Mouse (Mus musculus): Measurements from ENCODE around the gene Ccdc148.

Gene Ccdc148

DNA sequence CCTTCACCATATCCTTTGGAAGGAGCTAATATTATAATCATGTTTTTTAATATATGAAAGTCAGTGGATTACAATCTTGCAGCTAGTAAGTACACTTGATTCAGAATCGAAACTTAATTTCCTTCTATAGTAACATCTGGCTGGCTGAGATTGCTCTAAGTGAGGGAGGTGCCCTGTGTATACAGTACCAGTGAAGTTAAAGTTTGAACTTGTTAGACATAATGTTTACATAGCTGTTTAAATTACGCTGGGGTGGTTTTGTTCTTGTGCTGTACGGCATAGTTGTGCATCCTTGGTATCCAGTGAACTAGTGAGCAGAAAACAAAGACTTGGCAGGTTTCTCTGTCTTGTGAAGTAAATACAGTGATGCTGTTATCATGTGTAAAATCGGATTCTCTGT, 18.5 kb upstream of the Ccdc148 start:
- DNase-seq (ENCODE audit: low spot score in 2 of 2), result no peak

DNA sequence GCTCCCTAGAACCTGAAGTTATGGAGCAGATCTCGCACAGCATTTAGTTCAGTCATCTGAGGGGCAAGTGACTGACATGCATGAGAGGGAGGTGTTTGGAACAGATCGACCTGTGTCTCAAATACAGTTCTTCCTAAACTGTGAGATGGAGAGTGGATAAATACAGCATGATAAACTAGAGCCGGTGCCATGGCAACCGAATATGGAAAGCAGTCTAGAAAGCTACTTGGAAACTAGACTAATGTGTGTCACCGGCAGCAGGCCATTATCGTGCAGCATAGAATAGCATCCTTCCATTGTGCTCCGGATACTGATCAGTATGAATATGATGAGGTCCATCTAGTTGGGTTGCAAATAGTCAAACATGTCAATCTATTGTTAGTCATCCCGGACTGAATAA, 17.7 kb upstream of the Ccdc148 start:
- peak; percentile 29 to 35 for DNase-seq (ENCODE audit: low spot score in 2 of 2)

DNA sequence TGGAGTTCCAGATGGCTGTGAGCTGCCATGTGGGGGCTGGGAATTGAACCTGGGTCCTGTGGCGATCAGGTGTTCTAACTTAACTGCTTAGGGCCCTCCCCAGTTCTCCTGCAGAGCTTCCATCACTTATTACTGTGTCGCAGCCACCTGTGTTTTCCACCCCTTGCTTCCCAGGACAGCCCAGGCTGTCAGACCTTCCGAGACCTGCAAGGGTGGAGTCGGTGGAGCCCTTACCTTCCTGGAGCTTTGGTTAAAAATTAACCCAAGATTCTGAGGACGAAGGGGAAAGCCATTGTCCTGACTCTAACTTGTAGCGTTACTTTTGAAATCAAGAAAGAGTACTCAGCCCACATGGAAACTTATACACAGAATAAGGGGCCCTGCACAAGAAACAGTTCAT, 15.4 kb upstream of the Ccdc148 start:
- DNase-seq (ENCODE audit: low spot score in 2 of 2), result no peak

DNA sequence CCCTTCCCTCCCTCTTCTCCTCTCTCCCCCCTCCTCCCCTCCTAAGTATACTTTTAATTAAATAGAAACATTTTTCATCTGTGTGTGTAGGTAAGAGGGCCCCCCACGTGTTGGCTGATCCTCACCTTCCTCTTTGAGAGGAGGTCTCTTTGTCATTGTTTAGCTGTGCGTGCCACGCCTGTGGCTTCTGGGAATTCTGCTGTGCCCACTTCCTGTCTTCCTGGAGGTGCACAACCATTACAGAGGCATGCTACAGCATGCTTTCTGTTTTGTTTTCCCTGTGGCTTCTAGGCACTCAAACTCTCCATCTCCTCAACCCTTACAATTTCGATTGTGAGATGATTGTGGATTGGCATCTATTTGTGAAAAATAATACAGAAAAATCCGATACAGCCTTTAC, 11.1 kb upstream of the Ccdc148 start:
- no peak for DNase-seq (ENCODE audit: low spot score in 2 of 2)

DNA sequence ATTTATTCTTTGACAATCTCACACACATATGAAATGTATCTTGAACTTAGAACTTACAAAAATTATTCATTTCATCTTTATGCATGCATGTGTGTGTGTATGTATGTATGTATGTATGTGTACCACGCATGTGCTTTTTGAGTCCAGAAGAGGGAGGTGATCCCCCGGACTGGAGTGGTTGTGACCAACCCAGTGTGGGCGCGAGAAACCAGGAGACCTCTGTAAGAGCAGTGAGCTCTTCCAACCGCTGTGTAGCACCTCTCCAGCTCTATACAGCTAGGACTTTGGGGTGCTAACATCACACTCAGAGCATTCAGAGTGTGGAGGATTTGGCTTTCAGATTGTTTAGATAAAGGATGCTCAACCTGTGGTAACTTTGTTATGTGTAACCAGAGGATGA, 10.1 kb upstream of the Ccdc148 start:
- no peak for DNase-seq (ENCODE audit: low spot score in 2 of 2)

DNA sequence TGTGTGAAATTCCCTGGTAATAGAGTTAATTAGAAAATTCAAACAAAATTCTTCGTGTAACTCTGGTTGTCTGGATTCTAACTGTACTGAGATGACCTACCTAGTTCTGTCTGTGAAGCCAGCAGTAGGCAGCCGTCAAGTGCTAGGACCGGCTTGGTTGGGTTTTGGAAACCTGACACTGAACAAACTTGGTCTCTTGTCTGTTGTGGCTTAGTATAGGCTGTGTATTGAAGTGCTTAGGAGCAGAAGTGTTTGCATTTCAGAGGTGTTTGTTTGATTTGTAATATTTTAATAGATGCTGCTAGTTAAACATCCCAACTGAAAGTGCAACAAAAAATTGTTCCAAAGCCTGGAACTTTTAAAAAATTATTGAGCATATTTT, 9.7 kb upstream of the Ccdc148 start:
- DNase-seq (ENCODE audit: low spot score in 2 of 2), result no peak

DNA sequence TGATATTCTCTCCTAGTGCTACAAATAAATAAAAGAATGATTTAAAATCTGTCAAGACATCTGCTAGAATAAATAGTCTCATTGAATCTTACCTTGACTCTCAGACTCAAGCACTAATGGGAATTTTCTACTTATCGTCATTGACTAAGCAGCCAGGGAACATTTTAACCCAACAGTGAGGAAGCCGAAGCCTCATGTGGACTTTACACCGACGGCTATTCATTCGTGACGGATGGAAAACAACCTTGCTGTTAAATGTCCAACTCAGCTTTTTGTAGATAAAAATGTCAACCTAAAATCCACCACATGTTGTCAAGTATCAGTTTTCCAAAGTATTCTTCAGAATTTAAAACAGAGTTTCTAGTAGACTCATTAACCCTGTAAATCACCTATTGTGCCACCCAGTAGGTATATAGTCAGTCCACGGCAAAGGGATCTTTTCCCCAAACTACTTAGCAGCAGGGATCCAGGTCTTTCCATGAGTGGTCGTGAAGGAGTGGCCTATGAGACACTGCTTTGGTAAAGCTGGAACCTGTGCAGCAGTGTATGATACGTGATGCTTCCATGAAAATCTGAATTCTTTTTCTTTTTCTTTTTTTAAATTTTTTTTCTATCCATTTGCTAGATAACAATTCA, 9.2 kb upstream of the Ccdc148 start:
- no peak for DNase-seq (ENCODE audit: low spot score in 2 of 2)

DNA sequence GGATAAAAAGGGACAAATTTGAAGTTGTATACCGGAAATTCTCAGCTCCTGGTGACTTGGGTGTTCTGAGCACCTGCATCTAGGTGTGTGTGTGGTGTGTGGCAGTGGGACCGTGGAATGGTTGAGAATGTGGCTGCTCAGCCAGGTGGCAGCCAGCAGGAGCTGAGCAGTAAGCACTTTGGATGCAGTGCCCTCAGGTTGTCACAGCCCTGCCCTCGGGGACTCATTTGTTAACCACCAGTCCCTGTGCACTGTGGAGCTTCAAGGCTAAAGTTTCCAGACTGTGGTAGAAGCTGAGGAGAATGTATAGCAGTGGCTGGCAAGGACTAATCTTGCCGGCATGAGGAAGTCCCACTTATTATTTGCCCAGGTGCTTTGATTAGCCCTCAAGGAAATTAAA, 7.3 kb upstream of the Ccdc148 start:
- DNase-seq (ENCODE audit: low spot score in 2 of 2), result no peak

DNA sequence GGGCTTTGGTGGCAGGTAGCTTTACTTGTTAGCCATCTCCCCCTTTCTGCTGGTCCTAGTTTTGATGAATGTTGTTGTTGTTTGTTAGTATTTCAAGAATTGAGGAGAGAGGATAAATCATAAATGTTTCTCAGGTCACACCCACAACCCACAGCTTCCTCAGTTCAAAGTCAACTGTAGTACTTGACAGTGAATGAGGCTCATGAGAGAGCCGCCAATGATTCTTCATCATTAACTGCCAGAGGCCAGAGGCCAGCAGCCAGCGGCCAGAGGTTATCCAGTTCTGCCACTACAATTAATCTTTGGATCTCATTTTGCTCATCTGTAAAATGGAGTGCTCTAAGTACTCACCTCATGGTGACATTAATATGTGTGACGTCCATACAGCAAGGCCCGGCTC, 6.5 kb upstream of the Ccdc148 start:
- no peak for DNase-seq (ENCODE audit: low spot score in 2 of 2)

DNA sequence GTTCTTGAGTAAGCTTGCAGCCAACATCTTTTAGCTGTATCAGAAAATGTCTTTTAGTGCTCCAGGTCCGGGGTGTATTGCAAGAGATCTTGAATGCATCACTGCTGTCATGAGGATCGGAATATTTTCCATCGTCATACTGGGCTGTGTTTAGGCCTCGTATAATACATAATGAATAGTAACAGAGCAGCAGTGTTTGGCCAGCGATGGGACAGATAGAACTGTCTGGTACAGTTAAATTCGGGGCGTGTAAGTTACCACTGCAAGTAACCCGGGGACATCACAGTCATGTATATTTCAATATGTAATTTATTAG, 1.8 kb upstream of the Ccdc148 start:
- DNase-seq (ENCODE audit: low spot score in 2 of 2), result no peak

DNA sequence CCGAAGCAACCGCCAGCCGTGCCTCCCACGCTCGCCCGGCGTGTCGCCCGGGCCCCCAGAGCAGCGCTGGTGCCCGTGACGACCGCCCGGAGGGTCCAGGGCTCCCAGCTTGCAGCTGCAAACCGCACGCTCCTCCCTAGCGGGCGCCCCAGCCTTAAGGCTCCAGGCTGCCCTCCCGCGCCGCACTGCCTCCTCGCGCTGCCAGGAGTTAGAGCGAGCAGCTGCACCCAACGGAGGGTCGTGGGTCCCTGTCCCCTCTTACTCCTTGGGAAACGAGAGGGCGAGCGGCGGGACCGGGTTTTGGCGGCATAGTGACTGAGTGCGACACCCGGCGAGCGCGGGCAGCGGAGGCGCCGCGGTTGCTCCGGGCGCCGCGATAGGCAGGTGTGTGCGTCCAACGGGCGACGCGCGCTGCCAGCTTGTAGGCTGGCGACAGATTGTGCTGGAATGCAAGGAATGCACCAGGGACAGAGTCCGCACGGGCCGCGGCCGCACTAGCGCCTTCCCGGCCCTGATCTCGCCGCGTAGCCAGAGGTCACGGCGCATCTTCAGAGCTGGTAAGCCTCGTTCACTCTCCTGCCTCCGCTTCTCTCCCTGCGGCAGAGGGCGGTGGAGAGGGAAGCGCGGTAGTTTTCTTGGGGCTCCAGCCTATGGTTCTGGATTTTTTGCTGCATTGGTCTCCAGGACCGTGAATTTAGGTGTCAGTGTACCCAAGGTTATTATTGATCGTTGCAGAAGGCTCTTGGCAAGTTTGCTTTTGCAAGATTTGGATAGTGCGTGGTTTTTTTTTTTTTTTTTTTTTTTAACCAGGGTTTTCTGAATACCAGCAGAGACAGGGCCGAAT, 1.2 kb upstream of the Ccdc148 start:
- peak; percentile 63 to 81 for DNase-seq (ENCODE audit: low spot score in 2 of 2)

DNA sequence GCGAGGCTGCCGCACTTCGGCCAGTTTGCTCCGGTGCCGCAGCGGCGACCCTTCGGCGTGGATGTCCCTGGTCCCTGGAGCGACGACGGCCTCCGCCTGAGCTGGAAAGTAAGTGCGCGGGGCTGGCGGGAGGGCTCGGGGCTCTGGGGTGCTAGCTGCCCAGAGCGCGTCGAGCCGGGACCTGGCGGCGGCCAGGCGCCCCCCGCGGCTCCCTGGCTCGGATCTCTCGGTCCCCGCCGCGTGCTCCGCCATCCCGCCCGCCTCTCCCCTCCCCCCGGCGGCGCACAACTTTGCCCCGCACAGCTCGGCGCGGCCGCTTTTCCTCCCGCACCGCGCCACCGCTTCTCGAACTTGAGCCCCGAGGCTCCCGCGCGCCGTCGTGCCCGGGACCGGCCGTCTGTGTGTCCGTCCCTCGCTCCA, 548 bp upstream of the Ccdc148 start:
- peak; percentile 26 to 50 for DNase-seq (ENCODE audit: low spot score in 2 of 2)

DNA sequence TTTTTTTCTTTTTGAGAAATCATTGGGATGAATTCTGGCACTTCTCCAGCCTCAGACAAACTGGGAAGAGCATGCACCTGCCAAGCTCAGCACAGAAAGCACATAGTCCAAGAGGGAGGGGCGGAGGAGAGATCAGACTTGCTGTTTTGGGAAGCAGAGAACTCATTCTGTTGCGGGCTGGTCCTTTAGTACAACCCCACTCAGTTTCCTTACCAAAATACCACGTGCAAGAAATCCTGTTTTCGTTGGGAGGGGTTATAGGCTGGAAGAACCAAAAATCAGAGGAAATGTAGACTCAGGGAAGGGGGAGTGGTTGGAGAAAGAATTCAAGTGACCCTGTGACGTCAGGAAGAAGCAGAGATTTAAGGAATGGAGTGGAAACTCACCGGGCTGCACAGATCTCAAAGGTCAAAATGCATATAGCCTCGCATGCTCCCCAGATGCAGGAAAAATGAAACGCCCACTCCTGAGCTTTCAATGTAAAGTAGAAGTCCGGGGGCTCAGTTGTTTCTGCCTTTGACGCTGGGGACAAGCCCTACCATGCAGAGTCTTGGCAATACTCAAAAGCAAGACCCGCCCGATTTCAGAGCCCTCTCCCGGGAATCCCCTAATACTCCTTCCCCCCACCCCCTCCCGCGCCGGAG, 400 bp downstream of the Ccdc148 start:
- DNase-seq (ENCODE audit: low spot score in 2 of 2), result peak in 1 of 2 experiments; percentile 29

DNA sequence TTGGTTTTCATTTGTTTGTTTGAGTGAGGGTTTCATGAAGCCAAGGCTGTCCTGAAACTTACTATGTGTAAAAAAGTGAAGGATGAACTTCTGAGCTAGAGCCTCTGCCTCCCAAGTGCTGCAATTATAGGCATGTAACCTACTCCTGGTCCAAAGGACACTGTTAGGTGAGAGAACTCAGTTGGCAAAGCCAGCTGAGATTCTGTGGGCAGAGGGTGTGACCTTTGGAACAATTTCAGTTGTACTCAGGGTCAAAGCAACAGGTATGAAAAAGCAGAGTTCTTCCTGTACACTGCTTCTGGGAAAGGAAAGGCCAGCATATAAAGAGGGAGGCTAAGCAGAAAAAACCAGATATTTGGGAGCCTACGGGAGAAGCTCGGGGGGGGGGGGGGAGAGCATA, 2.4 kb downstream of the Ccdc148 start:
- no peak for DNase-seq (ENCODE audit: low spot score in 2 of 2)

DNA sequence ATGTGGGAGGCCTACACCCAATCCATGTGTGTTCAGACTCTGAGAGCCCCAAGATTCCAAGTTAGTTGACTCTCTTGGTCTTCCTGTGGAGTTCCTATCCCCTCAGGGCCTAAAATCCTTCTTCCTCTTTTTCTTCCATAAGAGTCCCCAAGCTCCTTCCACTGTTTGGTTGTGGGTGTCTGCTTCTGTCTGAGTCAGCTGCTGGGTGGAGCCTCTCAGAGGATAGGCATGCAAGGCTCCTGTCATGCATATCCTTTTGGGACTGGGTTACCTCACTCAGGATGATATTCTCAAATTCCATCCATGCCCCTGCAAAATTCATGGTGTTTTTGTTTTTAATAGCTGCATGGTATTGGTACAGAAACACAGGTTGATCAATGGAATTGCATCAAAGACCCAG, 5.1 kb downstream of the Ccdc148 start:
- DNase-seq (ENCODE audit: low spot score in 2 of 2), result no peak

DNA sequence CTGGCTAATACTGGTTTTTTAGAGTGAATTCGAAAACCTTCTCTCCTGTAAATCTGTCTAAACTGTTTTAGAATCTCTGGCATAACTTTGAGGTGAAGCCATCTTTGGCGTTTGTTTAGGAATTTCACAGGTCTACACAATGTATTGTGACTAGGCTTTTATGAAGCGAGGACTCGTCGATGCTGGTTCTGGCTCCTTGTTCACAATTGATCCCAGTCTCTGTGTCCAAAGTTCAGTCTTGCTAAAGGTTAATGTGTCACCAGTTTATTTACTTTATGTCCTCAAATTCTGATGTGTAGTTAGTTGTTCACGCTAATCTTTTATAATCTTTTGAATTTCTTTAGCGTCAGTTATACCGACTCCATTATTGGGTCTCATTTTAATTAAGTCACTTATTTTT, 29.4 kb downstream of the Ccdc148 start:
- no peak for DNase-seq (ENCODE audit: low spot score in 2 of 2)

DNA sequence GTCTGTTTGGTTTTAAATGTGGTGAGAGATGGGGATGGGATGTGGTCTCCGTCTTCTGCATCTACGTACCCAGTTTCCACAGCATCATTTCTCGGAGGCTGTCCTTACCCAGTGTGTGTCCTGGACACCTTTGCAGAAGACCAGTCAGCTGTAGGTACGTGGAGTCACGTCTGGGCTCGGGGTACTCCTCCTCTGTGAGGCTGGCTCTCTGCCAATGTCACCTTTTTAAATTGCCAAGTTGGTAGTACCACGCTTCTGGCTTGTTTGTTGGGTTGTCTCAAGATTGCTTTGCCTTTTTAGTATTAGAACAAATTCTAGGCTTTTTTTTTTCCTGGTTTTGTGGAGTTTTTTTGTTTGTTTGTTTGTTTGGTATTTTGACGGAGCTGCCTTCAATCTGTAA, 30.7 kb downstream of the Ccdc148 start:
- no peak for DNase-seq (ENCODE audit: low spot score in 2 of 2)

DNA sequence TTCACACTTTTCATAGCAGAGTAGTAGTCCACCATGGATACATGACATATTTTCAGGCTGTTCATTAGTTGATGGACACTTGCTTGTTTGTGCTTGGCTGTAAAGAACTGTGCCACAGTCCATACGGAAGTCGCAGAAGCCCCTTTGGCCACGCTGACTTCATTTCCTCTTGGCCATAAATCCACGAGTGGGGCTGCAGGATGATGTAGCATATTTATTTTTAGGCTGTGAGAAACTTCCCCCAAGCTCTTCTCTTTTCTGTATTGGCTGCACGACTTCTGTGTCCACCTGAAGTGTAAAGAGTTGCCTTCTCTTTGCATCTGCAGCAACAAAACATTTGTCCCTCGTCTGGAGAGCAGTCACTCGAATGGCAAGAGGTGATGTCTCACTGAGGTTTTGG, 31.5 kb downstream of the Ccdc148 start:
- no peak for DNase-seq (ENCODE audit: low spot score in 2 of 2)

DNA sequence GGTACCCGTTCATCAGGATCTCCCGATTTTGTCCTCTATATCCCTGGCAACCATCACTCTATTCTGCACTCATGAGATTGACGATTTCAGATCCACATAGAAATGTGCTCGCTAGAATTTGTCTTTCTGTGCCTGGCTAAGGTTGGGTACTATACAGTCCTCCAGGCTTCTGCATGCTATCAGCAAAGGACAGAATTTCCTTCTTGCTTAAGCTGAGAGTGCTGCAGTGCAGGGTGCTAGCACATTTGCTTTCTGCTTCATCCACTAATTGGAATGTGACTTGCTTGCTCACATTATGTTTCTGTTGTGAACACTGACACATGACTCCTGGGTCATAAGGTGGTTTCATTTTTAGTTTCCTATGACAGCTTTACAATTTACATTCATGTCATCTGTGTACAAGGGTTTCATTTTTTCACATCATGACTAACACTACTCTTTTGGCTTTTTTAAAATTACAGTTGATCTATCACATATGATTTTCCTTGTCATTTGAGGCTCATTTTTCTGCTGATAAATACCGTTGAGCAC, 104.8 kb downstream of the Ccdc148 start:
- no peak for DNase-seq (ENCODE audit: low spot score in 2 of 2)

DNA sequence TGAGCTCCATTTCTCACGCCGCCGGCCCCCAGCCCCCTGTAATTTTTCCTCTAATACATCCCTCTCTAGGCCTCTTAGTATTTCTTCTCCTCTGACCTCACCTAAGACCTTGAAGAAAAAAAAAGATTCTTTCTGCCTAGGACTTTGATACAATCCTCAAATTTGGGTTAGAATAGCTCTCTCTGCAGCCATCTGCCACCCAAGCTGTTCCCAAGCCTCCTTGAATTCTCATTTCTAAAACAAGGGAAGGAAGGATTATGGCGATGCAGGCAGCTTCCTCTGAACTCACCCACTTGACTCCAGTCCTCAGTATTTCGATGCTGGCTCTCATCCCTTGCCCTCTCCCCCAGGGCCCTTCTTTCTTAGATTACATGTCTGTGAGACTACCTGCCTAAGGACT, 106.1 kb downstream of the Ccdc148 start:
- DNase-seq (ENCODE audit: low spot score in 2 of 2), result peak in 1 of 2 experiments; percentile 17

DNA sequence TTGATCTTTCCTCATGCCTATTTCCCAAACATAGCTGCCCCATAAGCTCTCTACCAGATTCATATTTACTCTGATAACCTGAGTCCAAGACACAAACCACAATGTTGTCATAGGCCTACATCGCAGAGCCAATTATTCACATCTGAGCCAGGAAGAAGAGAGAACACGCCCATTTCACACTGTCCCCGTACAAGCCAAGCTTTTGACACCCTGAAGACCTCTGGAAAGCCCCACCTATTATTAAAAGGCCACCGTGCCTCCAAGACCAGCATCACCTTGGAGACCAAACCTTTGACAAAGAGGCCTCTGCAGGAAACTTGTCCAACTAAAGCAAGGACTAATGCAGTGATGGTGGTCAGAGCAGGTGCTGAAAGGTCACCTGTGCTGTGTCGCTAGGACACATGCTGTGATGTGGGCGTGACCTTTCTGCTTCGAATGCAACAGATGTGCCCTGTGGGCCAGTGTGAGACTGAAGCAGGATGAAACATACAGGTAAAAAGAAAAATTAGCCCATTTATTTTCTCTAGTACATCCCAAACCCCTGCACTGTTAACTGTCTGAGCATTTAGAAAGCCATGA, 106.9 kb downstream of the Ccdc148 start:
- no peak for DNase-seq (ENCODE audit: low spot score in 2 of 2)

DNA sequence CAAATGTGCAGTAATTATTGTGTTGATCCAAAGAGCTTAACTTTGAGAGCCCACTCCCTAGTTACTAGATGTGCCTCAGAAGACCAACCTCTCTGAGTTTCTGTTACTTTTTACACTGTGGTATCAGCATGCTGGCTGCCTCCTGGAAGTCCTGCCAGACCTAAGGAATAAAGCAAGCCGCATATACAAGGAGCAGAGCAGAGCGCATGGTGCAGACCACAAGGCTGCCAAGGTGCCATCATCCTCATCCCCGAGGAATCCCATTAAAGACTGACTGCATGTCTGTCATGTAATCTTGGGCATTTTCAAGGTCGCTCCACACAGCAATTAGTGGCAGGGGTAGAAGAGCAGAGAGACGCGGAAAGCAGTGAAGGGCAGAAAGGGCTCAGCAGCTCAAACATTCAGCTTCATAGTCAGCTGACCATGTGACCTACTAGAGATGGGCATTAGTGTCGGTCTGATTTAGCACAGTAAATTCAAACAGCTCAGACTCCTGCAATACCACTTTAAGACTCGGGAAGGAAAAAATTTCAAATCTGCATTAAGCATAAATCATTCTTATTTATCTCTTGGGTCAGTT, 110.1 kb downstream of the Ccdc148 start:
- DNase-seq (ENCODE audit: low spot score in 2 of 2), result no peak

Data from frontal cortex, postnatal 10 days (tissue).